Mouse (Mus musculus) urinary bladder, postnatal 0 days (tissue): ENCODE measurements around the gene Gm20897. TPM values are rescaled to one million over a fixed set of nuclear protein-coding genes. Genes with fewer than 3 reads are reported as not detected.

Experiments used
- polyA plus RNA-seq: library from polyadenylated mRNA; unstranded; fragments of >200 nt; fragmentation: Nextera tagmentation; extraction: Ambion mirVana; gene quantifications from 2 replicates; pipeline ENCODE4 v1.2.1, GENCODE M21; 2015

Gene Gm20897
- polyA plus RNA-seq, result not detected in 2 replicates

DNA sequence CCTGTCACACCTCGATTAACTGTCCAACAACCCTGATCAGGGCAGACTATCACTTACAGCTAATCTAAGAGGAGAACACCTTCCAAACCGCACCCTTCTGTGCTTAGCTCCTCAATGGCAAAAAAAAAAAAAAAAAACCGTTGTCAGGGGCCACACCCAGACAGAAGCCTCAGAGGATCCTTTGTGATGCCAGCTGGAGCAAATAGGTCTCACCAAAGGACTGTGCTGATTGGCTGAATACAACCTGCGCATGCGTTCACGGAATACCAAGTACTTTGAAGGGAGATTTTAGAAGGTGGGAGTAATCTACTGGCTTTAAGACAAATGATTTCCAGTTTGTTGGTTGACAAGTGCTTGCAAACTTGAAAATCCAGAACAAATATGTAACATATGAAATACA, at the start of gene Gm20897:
Gene Gm20897 (minus strand): TSS at position 101 of the 400 bp plus-strand sequence.

Other genes starting within 250 kb of the Gm20897 start
- gene Gm21732, start 73.5 kb upstream of the Gm20897 start, polyA plus RNA-seq, result not detected in 2 replicates